Mouse (Mus musculus): Measurements from ENCODE around the gene Elobl.

Gene Elobl

GRCm38 (mm10) chr11:88934089-88935000 lies 32.4 kb downstream of the Elobl start:
- peak; percentile 42 for DNase-seq (ENCODE audit: low spot score)

GRCm38 (mm10) chr11:88933030-88933429 lies 33.7 kb downstream of the Elobl start:
- no peak for DNase-seq (ENCODE audit: low spot score)

GRCm38 (mm10) chr11:88931692-88932530 lies 34.8 kb downstream of the Elobl start:
- DNase-seq (ENCODE audit: low spot score): no peak

- DNase-seq (ENCODE audit: low spot score): no peak
Measured at GRCm38 (mm10) chr11:88926566-88926965, 40.2 kb downstream of the Elobl start.

All from ovary, adult 18-20 months (tissue).